8 mouse cellular contexts compared by ENCODE assay signal in genomic region chr8:120537818-120538396, GRCm38 (mm10). TPM values are rescaled to one million over a fixed set of nuclear protein-coding genes. Genes with fewer than 3 reads are reported as not detected.
DNase-seq lines count a peak whose midpoint lies in the region; ATAC-seq and TF ChIP-seq lines count a peak whose summit lies in the region.

No protein-coding gene starts in this region.

- peak overlapping the region; percentile 76 to 93 for H3K4me3 ChIP-seq in ES-E14 (ENCODE audit: insufficient read depth in 1 of 2, low read depth in 1 of 2, low read length in 2 of 2, poor library complexity in 1 of 2, severe bottlenecking in 1 of 2)
- peak overlapping the region; percentile 70 for H3K4me3 ChIP-seq in bone marrow, adult 2 months (replicated peaks; ENCODE audit: control insufficient read depth, low read depth, low read length)
- peak overlapping the region; percentile 61 for H3K4me3 ChIP-seq in forebrain, embryonic 11.5 days (ENCODE audit: low read depth, low read length)
- H3K4me3 ChIP-seq in hindbrain, embryonic 15.5 days, result peak overlapping the region; percentile 67
- peak overlapping the region; percentile 67 for H3K4me3 ChIP-seq in midbrain, embryonic 11.5 days (ENCODE audit: low read depth, low read length)

- H3K9me3 ChIP-seq in ES-E14 (ENCODE audit: control insufficient read depth, insufficient read depth, low read depth, low read length), result no peaks in the 10 kb centered on the region
- H3K9me3 ChIP-seq in forebrain, embryonic 11.5 days (ENCODE audit: control insufficient read depth, low read length), result no peaks in the 10 kb centered on the region
- no peaks in the 10 kb centered on the region for H3K9me3 ChIP-seq in hindbrain, embryonic 15.5 days
- no peaks in the 10 kb centered on the region for H3K9me3 ChIP-seq in midbrain, embryonic 11.5 days (ENCODE audit: control insufficient read depth, low read length)

- H3K9ac ChIP-seq in ES-E14 (ENCODE audit: insufficient read depth, low read depth, low read length, poor library complexity, severe bottlenecking), result peak overlapping the region; percentile 84
- peak overlapping the region; percentile 82 for H3K9ac ChIP-seq in forebrain, embryonic 11.5 days (ENCODE audit: low read length)
- H3K9ac ChIP-seq in hindbrain, embryonic 15.5 days, result peak overlapping the region; percentile 71
- H3K9ac ChIP-seq in midbrain, embryonic 11.5 days (ENCODE audit: low read length), result peak overlapping the region; percentile 78

- DNase-seq in ES-E14 (ENCODE audit: low read depth, low spot score), result no peak
- DNase-seq in forebrain, embryonic 11.5 days (ENCODE audit: low spot score), result peak; percentile 92
- DNase-seq in left cerebral cortex, postnatal 36 days (ENCODE audit: low spot score in 2 of 2), result peak; percentile 68 to 79
- no peak for DNase-seq in midbrain, embryonic 11.5 days (ENCODE audit: low spot score, missing footprints)
- DNase-seq in spleen, postnatal 10 days (ENCODE audit: low spot score in 2 of 2), result peak; percentile 62 to 69

- H3K27ac ChIP-seq in ES-E14 (ENCODE audit: insufficient read depth, low read depth, low read length, poor library complexity, severe bottlenecking), result peak overlapping the region; percentile 76; the same call in 1 of the 2 replicates
- H3K27ac ChIP-seq in bone marrow, adult 2 months (ENCODE audit: control insufficient read depth, insufficient read depth, low read depth, low read length, poor library complexity), result peak overlapping the region; percentile 96
- H3K27ac ChIP-seq in forebrain, embryonic 11.5 days (ENCODE audit: low read depth, low read length), result peak overlapping the region; percentile 98
- peak overlapping the region; percentile 95 for H3K27ac ChIP-seq in hindbrain, embryonic 15.5 days (replicated peaks)
- peak overlapping the region; percentile 95 for H3K27ac ChIP-seq in midbrain, embryonic 11.5 days (ENCODE audit: low read depth, low read length)

- in situ Hi-C loops in ES-E14 (cut with MboI; ENCODE audit: low sequenced_read_pairs in 2 of 2, unreplicated experiment in 2 of 2), result no loop called here

- under 1% methylated on average over 46 of the region's 46 CpGs for WGBS in bone marrow, adult 2 months
- WGBS in forebrain, embryonic 11.5 days, result under 1% methylated on average over 45 of the region's 46 CpGs
- WGBS in hindbrain, embryonic 15.5 days, result 0% methylated on average over 38 of the region's 46 CpGs
- under 1% methylated on average over 44 of the region's 46 CpGs for WGBS in midbrain, embryonic 11.5 days

- H3K36me3 ChIP-seq in ES-E14 (ENCODE audit: control insufficient read depth, insufficient read depth, low read length, poor library complexity, severe bottlenecking), result peaks cover 3% of the 10 kb centered on the region; the same call in 1 of the 2 replicates
- no peaks in the 10 kb centered on the region for H3K36me3 ChIP-seq in forebrain, embryonic 11.5 days (ENCODE audit: control insufficient read depth, insufficient read depth, low read length)
- no peaks in the 10 kb centered on the region for H3K36me3 ChIP-seq in hindbrain, embryonic 15.5 days
- H3K36me3 ChIP-seq in midbrain, embryonic 11.5 days (ENCODE audit: control insufficient read depth, insufficient read depth, low read length), result no peaks in the 10 kb centered on the region

- ATAC-seq in forebrain, embryonic 11.5 days (replicated peaks; ENCODE audit: low FRiP score), result peak; percentile 39
- ATAC-seq in hindbrain, embryonic 15.5 days (ENCODE audit: low FRiP score, low read depth), result peak; percentile 36
- ATAC-seq in midbrain, embryonic 11.5 days (ENCODE audit: low FRiP score), result peak; percentile 51
- no peak for ATAC-seq in erythroid progenitor cell, adult 5-6 weeks (replicated peaks; ENCODE audit: low FRiP score, poor library complexity, severe bottlenecking)

- H3K27me3 ChIP-seq in forebrain, embryonic 11.5 days (ENCODE audit: control insufficient read depth, insufficient read depth, low read length), result no peaks in the 10 kb centered on the region
- H3K27me3 ChIP-seq in hindbrain, embryonic 15.5 days, result no peaks in the 10 kb centered on the region
- H3K27me3 ChIP-seq in midbrain, embryonic 11.5 days (ENCODE audit: control insufficient read depth, insufficient read depth, low read length), result peaks cover 15% of the 10 kb centered on the region; the same call in 1 of the 2 replicates

- H3K4me2 ChIP-seq in forebrain, embryonic 11.5 days (ENCODE audit: low read depth, low read length, severe bottlenecking), result peak overlapping the region; percentile 97
- peak overlapping the region; percentile 99 for H3K4me2 ChIP-seq in hindbrain, embryonic 15.5 days
- peak overlapping the region; percentile 92 for H3K4me2 ChIP-seq in midbrain, embryonic 11.5 days

- H3K4me1 ChIP-seq in ES-E14 (ENCODE audit: control insufficient read depth in 2 of 2, insufficient read depth in 2 of 2, low read length in 2 of 2, poor library complexity in 1 of 2), result peaks cover 2 to 44% of the 10 kb centered on the region in 2 experiments; a peak in 3 of 4 replicates
- H3K4me1 ChIP-seq in bone marrow, adult 2 months (ENCODE audit: control insufficient read depth, insufficient read depth, low read length), result peaks cover 11% of the 10 kb centered on the region
- H3K4me1 ChIP-seq in forebrain, embryonic 11.5 days (replicated peaks; ENCODE audit: control insufficient read depth, insufficient read depth, low read length), result peaks cover 72% of the 10 kb centered on the region
- peaks cover 87% of the 10 kb centered on the region for H3K4me1 ChIP-seq in hindbrain, embryonic 15.5 days (replicated peaks)
- H3K4me1 ChIP-seq in midbrain, embryonic 11.5 days (ENCODE audit: control insufficient read depth, insufficient read depth, low read length), result peaks cover 84% of the 10 kb centered on the region

- no peak; the same call in 1 of the 2 replicates for TF ChIP-seq POLR2A in bone marrow, adult 2 months (IDR thresholded peaks at IDR 0.05; ENCODE audit: borderline replicate concordance, control insufficient read depth, low read depth, low read length)

- no peak for TF ChIP-seq CTCF in bone marrow, adult 2 months (IDR thresholded peaks at IDR 0.05; ENCODE audit: control insufficient read depth, insufficient read depth, low read length)

- intact Hi-C loops in left cerebral cortex, postnatal 36 days (cut with DNase I), result loop anchor here (2.0 to 5.0 kb wide), 2 partner anchors 49 to 111 kb away; no protein-coding TSS in a partner anchor

TF ChIP-seq in ES-E14, 5 proteins besides CTCF, POLR2A, EP300 and RAD21:
- TF ChIP-seq CHD2 (IDR thresholded peaks at IDR 0.05; ENCODE audit: low read depth, low read length) (no peak), ZC3H11A (IDR thresholded peaks at IDR 0.05; ENCODE audit: borderline replicate concordance, low read depth, low read length) (no peak), ZNF384 (IDR thresholded peaks at IDR 0.05; ENCODE audit: low read depth, low read length) (no peak), MAFK (IDR thresholded peaks at IDR 0.05; ENCODE audit: insufficient read depth, low read depth, low read length) (no peak), HCFC1 (IDR thresholded peaks at IDR 0.05; ENCODE audit: borderline replicate concordance, insufficient read depth, low read length) (no peak)
TF ChIP-seq in ES-E14: peak in this region for 0.

RNA-seq across cellular contexts. Expression of gene Gins2, which starts 51.2 kb away (rescaled TPM):
- 47.0 and 56.2 TPM in 2 replicates for total RNA-seq in ES-E14 (2012; rRNA removed)
- polyA plus RNA-seq in bone marrow, adult 2 months (2011; ENCODE audit: insufficient read depth, insufficient read length, low replicate concordance, missing spikeins), result 14.7 and 20.0 TPM in 2 replicates
- 105 and 115 TPM in 2 replicates for polyA plus RNA-seq in forebrain, embryonic 11.5 days (2014; fragmentation: Nextera tagmentation; extraction: Ambion mirVana)
- polyA plus RNA-seq in hindbrain, embryonic 15.5 days (2015; fragmentation: Nextera tagmentation; extraction: Ambion mirVana), result 19.0 and 24.9 TPM in 2 replicates
- 1 to 10 TPM in 1 of 2 experiments, under 1 TPM in 1; 0.74 to 1.8 TPM for total RNA-seq in left cerebral cortex, postnatal 36 days (2021)
- 113 and 120 TPM in 2 replicates for polyA plus RNA-seq in midbrain, embryonic 11.5 days (2014; fragmentation: Nextera tagmentation; extraction: Ambion mirVana)
- total RNA-seq in erythroid progenitor cell, adult 5-6 weeks (2015; ENCODE audit: low replicate concordance), result 5.8 and 31.4 TPM in 2 replicates
- total RNA-seq in erythroid progenitor cell, adult 5-6 weeks (2017; ENCODE audit: low replicate concordance), result 11.9 and 21.3 TPM in 2 replicates

Comparison
In these comparisons a context has a peak if more than half of its experiments do, and no peak if none do; other contexts are left out.
1. DNase-seq: peak in forebrain, embryonic 11.5 days (single experiment), left cerebral cortex, postnatal 36 days (2 of 2) and spleen, postnatal 10 days (2 of 2); none in ES-E14 (single experiment) and midbrain, embryonic 11.5 days (single experiment).
2. Peak in every context shown above with its lines, with median percentiles within 50 percentile points of each other: H3K27ac ChIP-seq, H3K4me3 ChIP-seq, H3K9ac ChIP-seq and H3K4me2 ChIP-seq.